Mouse (Mus musculus): ENCODE data around the gene Ccl5. TPM values are rescaled to one million over a fixed set of nuclear protein-coding genes. Genes with fewer than 3 reads are reported as not detected.

Ccl5 gene
- 65.3 TPM for polyA plus RNA-seq (2014; fragmentation: Illumina TruSeq; extraction: RNeasy Lipid Tissue Mini Kit (QIAGEN cat#74804); ENCODE audit: insufficient read depth, low read depth, low replicate concordance)

GRCm38 (mm10) chr11:83530360-83530759 is at the start of gene Ccl5:
Gene Ccl5, minus strand, starts transcription at chr11:83530518.

GRCm38 (mm10) chr11:83578186-83578760 is 48.0 kb upstream of the Ccl5 start, which contains the start of gene Ccl9:
Gene Ccl9, minus strand, starts transcription at chr11:83578636.

DNA sequence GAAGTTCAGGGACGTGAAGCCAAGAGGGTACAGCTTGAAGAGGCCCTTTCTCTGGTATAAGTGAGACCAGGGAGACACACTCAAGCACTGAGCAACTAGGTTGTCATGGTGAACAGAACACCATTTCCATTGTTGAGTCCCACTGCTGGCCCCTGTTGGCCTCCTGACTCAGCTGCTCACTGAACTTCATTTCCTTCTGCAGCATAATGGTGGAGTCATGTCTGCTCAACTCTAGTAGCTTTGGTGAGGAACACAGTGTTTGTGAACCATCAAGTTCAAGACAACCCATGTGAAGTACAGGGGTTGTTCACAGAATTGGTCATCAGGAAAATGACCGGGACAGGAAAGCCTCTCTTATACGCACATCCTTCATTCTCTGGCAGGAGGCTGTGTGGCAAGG is 8.2 kb downstream of the Ccl5 start, which contains the start of gene Heatr9:
Gene Heatr9, minus strand, starts transcription at position 101 of the 400 bp plus-strand sequence.

Other genes with a start within 250 kb of the Ccl5 start
- not detected for gene Slfn14, start 243.8 kb downstream of the Ccl5 start, polyA plus RNA-seq (2014; fragmentation: Illumina TruSeq; extraction: RNeasy Lipid Tissue Mini Kit (QIAGEN cat#74804); ENCODE audit: insufficient read depth, low read depth, low replicate concordance)
- 29.8 TPM for gene Ap2b1, start 231.5 kb downstream of the Ccl5 start, polyA plus RNA-seq (2014; fragmentation: Illumina TruSeq; extraction: RNeasy Lipid Tissue Mini Kit (QIAGEN cat#74804); ENCODE audit: insufficient read depth, low read depth, low replicate concordance)
- gene Pex12, start 227.9 kb downstream of the Ccl5 start, polyA plus RNA-seq (2014; fragmentation: Illumina TruSeq; extraction: RNeasy Lipid Tissue Mini Kit (QIAGEN cat#74804); ENCODE audit: insufficient read depth, low read depth, low replicate concordance), result 6.6 TPM
- gene Rasl10b, start 121.4 kb downstream of the Ccl5 start, polyA plus RNA-seq (2014; fragmentation: Illumina TruSeq; extraction: RNeasy Lipid Tissue Mini Kit (QIAGEN cat#74804); ENCODE audit: insufficient read depth, low read depth, low replicate concordance), result 0.64 TPM
- gene Gas2l2, start 101.1 kb downstream of the Ccl5 start, polyA plus RNA-seq (2014; fragmentation: Illumina TruSeq; extraction: RNeasy Lipid Tissue Mini Kit (QIAGEN cat#74804); ENCODE audit: insufficient read depth, low read depth, low replicate concordance), result 1.4 TPM
- 0.50 TPM for gene 1700020L24Rik, start 92.8 kb downstream of the Ccl5 start, polyA plus RNA-seq (2014; fragmentation: Illumina TruSeq; extraction: RNeasy Lipid Tissue Mini Kit (QIAGEN cat#74804); ENCODE audit: insufficient read depth, low read depth, low replicate concordance)
- gene Mmp28, start 67.4 kb downstream of the Ccl5 start, polyA plus RNA-seq (2014; fragmentation: Illumina TruSeq; extraction: RNeasy Lipid Tissue Mini Kit (QIAGEN cat#74804); ENCODE audit: insufficient read depth, low read depth, low replicate concordance), result 7.7 TPM
- 38.2 TPM for gene Taf15, start 57.4 kb downstream of the Ccl5 start, polyA plus RNA-seq (2014; fragmentation: Illumina TruSeq; extraction: RNeasy Lipid Tissue Mini Kit (QIAGEN cat#74804); ENCODE audit: insufficient read depth, low read depth, low replicate concordance)
- 0.12 TPM for gene Heatr9, start 8.3 kb downstream of the Ccl5 start, polyA plus RNA-seq (2014; fragmentation: Illumina TruSeq; extraction: RNeasy Lipid Tissue Mini Kit (QIAGEN cat#74804); ENCODE audit: insufficient read depth, low read depth, low replicate concordance)
- 39.2 TPM for gene Ccl9, start 48.1 kb upstream of the Ccl5 start, polyA plus RNA-seq (2014; fragmentation: Illumina TruSeq; extraction: RNeasy Lipid Tissue Mini Kit (QIAGEN cat#74804); ENCODE audit: insufficient read depth, low read depth, low replicate concordance)
- 252 TPM for gene Ccl6, start 62.6 kb upstream of the Ccl5 start, polyA plus RNA-seq (2014; fragmentation: Illumina TruSeq; extraction: RNeasy Lipid Tissue Mini Kit (QIAGEN cat#74804); ENCODE audit: insufficient read depth, low read depth, low replicate concordance)
- not detected for gene Rpl9-ps1, start 115.1 kb upstream of the Ccl5 start, polyA plus RNA-seq (2014; fragmentation: Illumina TruSeq; extraction: RNeasy Lipid Tissue Mini Kit (QIAGEN cat#74804); ENCODE audit: insufficient read depth, low read depth, low replicate concordance)
- gene Ccl3, start 118.8 kb upstream of the Ccl5 start, polyA plus RNA-seq (2014; fragmentation: Illumina TruSeq; extraction: RNeasy Lipid Tissue Mini Kit (QIAGEN cat#74804); ENCODE audit: insufficient read depth, low read depth, low replicate concordance), result 1.5 TPM
- 2.4 TPM for gene Ccl4, start 132.1 kb upstream of the Ccl5 start, polyA plus RNA-seq (2014; fragmentation: Illumina TruSeq; extraction: RNeasy Lipid Tissue Mini Kit (QIAGEN cat#74804); ENCODE audit: insufficient read depth, low read depth, low replicate concordance)
- gene Wfdc17, start 173.5 kb upstream of the Ccl5 start, polyA plus RNA-seq (2014; fragmentation: Illumina TruSeq; extraction: RNeasy Lipid Tissue Mini Kit (QIAGEN cat#74804); ENCODE audit: insufficient read depth, low read depth, low replicate concordance), result 59.1 TPM
- not detected for gene Wfdc18, start 178.5 kb upstream of the Ccl5 start, polyA plus RNA-seq (2014; fragmentation: Illumina TruSeq; extraction: RNeasy Lipid Tissue Mini Kit (QIAGEN cat#74804); ENCODE audit: insufficient read depth, low read depth, low replicate concordance)
- gene Wfdc21, start 216.4 kb upstream of the Ccl5 start, polyA plus RNA-seq (2014; fragmentation: Illumina TruSeq; extraction: RNeasy Lipid Tissue Mini Kit (QIAGEN cat#74804); ENCODE audit: insufficient read depth, low read depth, low replicate concordance), result 30.3 TPM
- 3.7 TPM for gene Heatr6, start 223.2 kb upstream of the Ccl5 start, polyA plus RNA-seq (2014; fragmentation: Illumina TruSeq; extraction: RNeasy Lipid Tissue Mini Kit (QIAGEN cat#74804); ENCODE audit: insufficient read depth, low read depth, low replicate concordance)

Data from lung, adult 10 weeks (tissue).